Mouse (Mus musculus) forebrain, embryonic 11.5 days (tissue): ENCODE data around the gene Gm4312. TPM values are rescaled to one million over a fixed set of nuclear protein-coding genes. Genes with fewer than 3 reads are reported as not detected.
"Not testable (repeated sequence)": the region's sequence is repeated elsewhere in the genome, so short reads cannot be mapped to it uniquely, and the experiment has no call there.

Experiments used
- ATAC-seq: fragments of 200-750 bp; cut with Nextera tagmentation; replicated peaks from 2 replicates; pipeline ENCODE4 v1.8.0; 2017; ENCODE audit warnings: moderate TSS enrichment; ENCODE audit not compliant: low FRiP score
- DNase-seq: peaks from one replicate; pipeline ENCODE4 v3.0.0-alpha.2; 2017; ENCODE audit warnings: low spot score
- H3K27ac ChIP-seq: fragments of 300-500 bp; sonication (generic); 2 replicates; pipeline ENCODE4 v1.5.1; 2014; ENCODE audit warnings: low read depth, low read length
- H3K27me3 ChIP-seq: fragments of 300-500 bp; sonication (generic); 2 replicates; pipeline ENCODE4 v1.6.1; 2014; ENCODE audit warnings: mild to moderate bottlenecking, low read length, mixed read lengths; ENCODE audit not compliant: control insufficient read depth, insufficient read depth
- H3K36me3 ChIP-seq: fragments of 300-500 bp; sonication (generic); 2 replicates; pipeline ENCODE4 v1.6.1; 2014; ENCODE audit warnings: mild to moderate bottlenecking, low read length, moderate library complexity, mixed read lengths; ENCODE audit not compliant: control insufficient read depth, insufficient read depth
- H3K4me1 ChIP-seq: fragments of 300-500 bp; sonication (generic); replicated peaks from 2 replicates; pipeline ENCODE4 v1.6.1; 2014; ENCODE audit warnings: low read length, mixed read lengths; ENCODE audit not compliant: control insufficient read depth, insufficient read depth
- H3K4me2 ChIP-seq: fragments of 300-500 bp; sonication (generic); 2 replicates; pipeline ENCODE4 v1.6.1; 2014; ENCODE audit warnings: low read depth, mild to moderate bottlenecking, low read length, moderate library complexity, mixed read lengths; ENCODE audit not compliant: severe bottlenecking
- H3K4me3 ChIP-seq: fragments of 300-500 bp; sonication (generic); 2 replicates; pipeline ENCODE4 v1.5.1; 2014; ENCODE audit warnings: low read depth, low read length
- H3K9ac ChIP-seq: fragments of 300-500 bp; sonication (generic); 2 replicates; pipeline ENCODE4 v1.6.1; 2014; ENCODE audit warnings: low read length
- H3K9me3 ChIP-seq: fragments of 300-500 bp; sonication (generic); 2 replicates; pipeline ENCODE4 v1.6.1; 2016; ENCODE audit warnings: low read length, mixed read lengths; ENCODE audit not compliant: control insufficient read depth
- WGBS: fragments of 180-500 bp; shearing (Covaris S2); extraction: QIAGEN DNeasy Blood & Tissue Kit; methylation state at CpG from one replicate; pipeline ENCODE4 v1.1.7; 2014; 5-methylcytosine and 5-hydroxymethylcytosine counted together
- polyA plus RNA-seq: library from polyadenylated mRNA; unstranded; fragments of >200 nt; fragmentation: Nextera tagmentation; extraction: Ambion mirVana; gene quantifications from 2 replicates; pipeline ENCODE4 v1.2.1, GENCODE M21; 2014

Gene Gm4312
- polyA plus RNA-seq, 1 experiment from 2014 or later: not detected

GRCm38 (mm10) chr10:100335376-100335775 is 47.0 kb downstream of the Gm4312 start, which contains the start of gene Gm4301:
Gene Gm4301 (plus strand): TSS chr10:100335676.
- H3K36me3 ChIP-seq, H3K9me3 ChIP-seq, H3K27me3 ChIP-seq, H3K4me3 ChIP-seq, H3K4me2 ChIP-seq, DNase-seq, ATAC-seq, H3K9ac ChIP-seq, H3K4me1 ChIP-seq, H3K27ac ChIP-seq: not testable (repeated sequence)
- WGBS: no CpG with 5 or more reads among the region's 2 CpGs

Other genes starting within 250 kb of the Gm4312 start
- not detected in 2 replicates for gene Gm4301, start 46.9 kb downstream of the Gm4312 start, polyA plus RNA-seq
- not detected in 2 replicates for gene Gm4302, start 41.7 kb downstream of the Gm4312 start, polyA plus RNA-seq
- gene Gm4303, start 36.6 kb downstream of the Gm4312 start, polyA plus RNA-seq: not detected in 2 replicates
- gene Gm4305, start 31.5 kb downstream of the Gm4312 start, polyA plus RNA-seq: not detected in 2 replicates
- gene Gm4307, start 21.2 kb downstream of the Gm4312 start, polyA plus RNA-seq: not detected in 2 replicates
- 23.2 and 27.9 TPM in 2 replicates for gene Tmtc3, start 104.8 kb upstream of the Gm4312 start, polyA plus RNA-seq
- 7.2 and 9.0 TPM in 2 replicates for gene Cep290, start 105.0 kb upstream of the Gm4312 start, polyA plus RNA-seq
- 9.7 and 12.9 TPM in 2 replicates for gene 4930430F08Rik, start 207.9 kb upstream of the Gm4312 start, polyA plus RNA-seq
- not detected in 2 replicates for gene 1700017N19Rik, start 207.9 kb upstream of the Gm4312 start, polyA plus RNA-seq